Mouse (Mus musculus) forebrain, embryonic 16.5 days (tissue): Measurements from ENCODE around the gene Pcbp1. TPM values are rescaled to one million over a fixed set of nuclear protein-coding genes. Genes with fewer than 3 reads are reported as not detected.

Experiments used
- ATAC-seq: fragments of 200-750 bp; cut with Nextera tagmentation; 2 replicates; pipeline ENCODE4 v1.8.0; 2017; ENCODE audit warnings: mild to moderate bottlenecking, moderate library complexity
- H3K27ac ChIP-seq: fragments of 300-500 bp; sonication (generic); 2 replicates; pipeline ENCODE4 v1.5.1; 2014; ENCODE audit warnings: low read length, control low read depth
- H3K27me3 ChIP-seq: fragments of 300-500 bp; sonication (generic); replicated peaks from 2 replicates; pipeline ENCODE4 v1.6.1; 2014; ENCODE audit warnings: low read length; ENCODE audit not compliant: control insufficient read depth, insufficient read depth
- H3K36me3 ChIP-seq: fragments of 300-500 bp; sonication (generic); 2 replicates; pipeline ENCODE4 v1.6.1; 2014; ENCODE audit not compliant: control insufficient read depth, insufficient read depth
- H3K4me1 ChIP-seq: fragments of 300-500 bp; sonication (generic); replicated peaks from 2 replicates; pipeline ENCODE4 v1.6.1; 2014; ENCODE audit warnings: low read length; ENCODE audit not compliant: control insufficient read depth, insufficient read depth
- H3K4me2 ChIP-seq: fragments of 300-500 bp; sonication (generic); 2 replicates; pipeline ENCODE4 v1.6.1; 2014; ENCODE audit warnings: mild to moderate bottlenecking, low read length, control low read depth
- H3K4me3 ChIP-seq: fragments of 300-500 bp; sonication (generic); replicated peaks from 2 replicates; pipeline ENCODE4 v1.5.1; 2014; ENCODE audit warnings: mild to moderate bottlenecking, low read length, control low read depth
- H3K9ac ChIP-seq: fragments of 300-500 bp; sonication (generic); replicated peaks from 2 replicates; pipeline ENCODE4 v1.6.1; 2014; ENCODE audit warnings: low read depth, low read length, control low read depth
- H3K9me3 ChIP-seq: fragments of 300-500 bp; sonication (generic); 2 replicates; pipeline ENCODE4 v1.6.1; 2016; ENCODE audit warnings: low read length; ENCODE audit not compliant: control insufficient read depth
- WGBS: fragments of 180-500 bp; shearing (Covaris S2); extraction: QIAGEN DNeasy Blood & Tissue Kit; methylation state at CpG from one replicate; pipeline ENCODE4 v1.1.7; 2014; 5-methylcytosine and 5-hydroxymethylcytosine counted together
- polyA plus RNA-seq: library from polyadenylated mRNA; unstranded; fragments of >200 nt; fragmentation: Nextera tagmentation; extraction: Ambion mirVana; gene quantifications from 2 replicates; pipeline ENCODE4 v1.2.1, GENCODE M21; 2015

The Pcbp1 gene
- polyA plus RNA-seq, 1 experiment from 2014 or later, result 256 TPM

DNA sequence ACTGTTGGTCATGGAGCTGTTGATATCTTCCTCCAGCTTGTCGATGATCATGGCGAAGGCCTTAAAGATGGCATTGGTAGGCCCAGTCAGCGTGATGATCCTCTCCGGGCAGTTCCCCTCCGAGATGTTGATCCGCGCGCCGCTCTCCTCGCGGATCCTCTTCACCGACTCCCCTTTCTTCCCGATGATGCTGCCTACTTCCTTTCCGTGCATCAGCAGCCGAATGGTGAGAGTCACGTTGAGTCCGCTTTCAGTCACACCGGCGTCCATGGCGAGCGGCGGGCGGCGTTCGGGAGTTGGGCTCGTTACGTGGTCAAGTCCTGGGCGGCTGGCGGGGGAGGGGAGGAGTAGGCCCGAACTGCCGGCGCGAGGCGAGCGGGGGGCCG lies 482 bp downstream of the Pcbp1 start:
- Histone ChIP-seq H3K36me3 (peaks cover 7% of the 10 kb centered on the region), H3K4me2 (peak overlapping the region; percentile 76), H3K27me3 (no peaks in the 10 kb centered on the region), H3K9me3 (no peaks in the 10 kb centered on the region), H3K4me1 (peaks cover 26% of the 10 kb centered on the region), H3K27ac (peak overlapping the region; percentile 100), H3K4me3 (peak overlapping the region; percentile 99), H3K9ac (peak overlapping the region; percentile 98)
- peak; percentile 22 for ATAC-seq
- under 1% methylated on average over 36 of the region's 36 CpGs for WGBS

DNA sequence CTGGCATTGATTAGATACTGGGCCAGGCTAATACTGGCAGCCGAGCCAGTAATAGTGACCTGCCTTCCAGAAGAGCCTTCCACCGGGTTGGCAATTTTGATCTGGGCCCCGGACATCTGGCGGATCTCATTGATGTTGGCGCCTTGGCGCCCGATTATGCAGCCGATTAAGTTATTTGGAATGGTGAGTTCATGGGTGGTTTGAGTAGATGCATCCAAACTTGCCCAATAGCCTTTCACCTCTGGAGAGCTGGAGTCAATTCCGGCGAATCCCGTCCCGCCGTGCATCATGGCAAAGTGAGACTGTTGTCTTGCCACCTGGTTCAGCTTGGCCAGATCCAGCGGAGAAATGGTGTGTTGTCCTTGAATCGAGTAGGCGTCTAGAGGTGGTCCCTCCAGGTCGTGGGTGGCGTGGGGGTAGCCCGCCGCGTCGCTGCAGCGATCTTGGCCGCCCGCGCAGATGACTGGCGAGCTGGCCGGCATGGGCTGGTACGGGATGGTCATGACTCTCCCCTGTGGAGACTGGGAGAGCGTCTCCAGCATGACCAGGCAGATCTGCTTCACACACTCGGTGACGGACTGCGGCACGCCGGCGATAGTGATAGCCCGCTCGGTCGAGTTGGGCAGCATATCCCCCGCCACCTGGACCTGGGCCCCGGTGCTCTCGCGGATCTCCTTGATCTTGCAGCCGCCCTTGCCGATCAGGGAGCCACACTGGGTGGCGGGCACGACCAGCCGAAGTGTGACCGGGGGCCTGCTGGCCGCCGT lies 1.1 kb downstream of the Pcbp1 start:
- WGBS, result 2% methylated on average over 50 of the region's 51 CpGs
- peak overlapping the region; percentile 100 for H3K27ac ChIP-seq
- H3K9ac ChIP-seq, result peak overlapping the region; percentile 98
- H3K27me3 ChIP-seq, result no peaks in the 10 kb centered on the region
- peak overlapping the region; percentile 76 for H3K4me2 ChIP-seq
- peak overlapping the region; percentile 99 for H3K4me3 ChIP-seq
- no peak for ATAC-seq
- H3K36me3 ChIP-seq, result peaks cover 7% of the 10 kb centered on the region
- peaks cover 26% of the 10 kb centered on the region for H3K4me1 ChIP-seq
- no peaks in the 10 kb centered on the region for H3K9me3 ChIP-seq

- peak overlapping the region; percentile 55 for H3K4me2 ChIP-seq
- WGBS, result 0% methylated on average over 15 of the region's 15 CpGs
These were observed 2.2 kb downstream of the Pcbp1 start for GRCm38 (mm10) chr6:86523755-86524434.

DNA sequence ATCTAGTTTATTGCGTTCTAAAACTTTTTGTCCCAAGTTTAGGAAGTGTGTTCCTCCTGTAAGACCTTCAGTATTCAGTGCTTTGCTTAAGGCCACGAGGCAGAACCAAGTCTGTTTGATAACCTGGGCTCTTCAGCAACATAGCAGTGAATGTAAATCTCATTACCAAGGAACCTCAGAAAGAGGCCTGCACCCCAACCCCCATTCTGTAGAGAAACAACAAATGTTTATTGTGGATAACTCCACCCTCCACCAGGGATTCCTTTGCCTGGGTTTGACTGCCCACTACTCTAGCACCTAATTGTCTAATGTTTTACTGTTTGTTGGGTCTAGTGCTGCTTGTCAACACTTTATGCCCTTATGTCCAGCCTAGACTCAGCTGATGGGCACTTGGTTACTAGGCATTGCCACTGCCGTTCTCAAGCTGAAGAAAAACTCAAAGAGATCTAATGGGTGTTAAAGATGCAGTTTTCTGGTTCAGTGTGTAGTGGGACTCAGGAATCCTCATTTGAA lies 2.8 kb downstream of the Pcbp1 start:
- peak overlapping the region; percentile 99 for H3K4me3 ChIP-seq
- ATAC-seq, result no peak
- H3K9ac ChIP-seq, result peak overlapping the region; percentile 76
- H3K27me3 ChIP-seq, result no peaks in the 10 kb centered on the region
- peak overlapping the region; percentile 91 for H3K27ac ChIP-seq
- H3K4me1 ChIP-seq, result peaks cover 24% of the 10 kb centered on the region
- peaks cover 7% of the 10 kb centered on the region for H3K36me3 ChIP-seq
- WGBS, result 32% methylated on average over 3 of the region's 3 CpGs
- no peaks in the 10 kb centered on the region for H3K9me3 ChIP-seq
- peak overlapping the region; percentile 55 for H3K4me2 ChIP-seq

More at GRCm38 (mm10) chr6:86523755-86524434, 2.2 kb downstream of the Pcbp1 start:
- Histone ChIP-seq H3K36me3 (peaks cover 7% of the 10 kb centered on the region), H3K27me3 (no peaks in the 10 kb centered on the region), H3K27ac (peak overlapping the region; percentile 91), H3K9me3 (no peaks in the 10 kb centered on the region), H3K4me1 (peaks cover 26% of the 10 kb centered on the region), H3K9ac (peak overlapping the region; percentile 76), H3K4me3 (peak overlapping the region; percentile 99)
- ATAC-seq, result no peak

- H3K9ac ChIP-seq, result no peak overlapping the region
- no peak overlapping the region; the same call in 1 of the 2 replicates for H3K27ac ChIP-seq
- H3K27me3 ChIP-seq, result no peaks in the 10 kb centered on the region
- no peaks in the 10 kb centered on the region for H3K9me3 ChIP-seq
- H3K36me3 ChIP-seq, result peaks cover 7% of the 10 kb centered on the region
- ATAC-seq, result no peak
- H3K4me2 ChIP-seq, result peak overlapping the region; percentile 55
- H3K4me1 ChIP-seq, result peaks cover 16% of the 10 kb centered on the region
- 83% methylated on average over 5 of the region's 5 CpGs for WGBS
- no peak overlapping the region for H3K4me3 ChIP-seq
These were observed 3.9 kb downstream of the Pcbp1 start for GRCm38 (mm10) chr6:86522001-86522911.

GRCm38 (mm10) chr6:86519767-86520345 lies 6.3 kb downstream of the Pcbp1 start:
- H3K4me2 ChIP-seq, result no peak overlapping the region
- ATAC-seq, result no peak
- 88% methylated on average over 3 of the region's 3 CpGs for WGBS
- no peak overlapping the region for H3K9ac ChIP-seq
- no peak overlapping the region for H3K4me3 ChIP-seq
- H3K27ac ChIP-seq, result no peak overlapping the region
- no peaks in the 10 kb centered on the region for H3K9me3 ChIP-seq
- no peaks in the 10 kb centered on the region for H3K27me3 ChIP-seq
- H3K36me3 ChIP-seq, result peaks cover 7% of the 10 kb centered on the region
- H3K4me1 ChIP-seq, result peaks cover 15% of the 10 kb centered on the region

GRCm38 (mm10) chr6:86516021-86516420 lies 10.1 kb downstream of the Pcbp1 start:
- Histone ChIP-seq H3K27me3 (no peaks in the 10 kb centered on the region), H3K4me2 (no peak overlapping the region), H3K27ac (no peak overlapping the region), H3K4me1 (no peaks in the 10 kb centered on the region), H3K36me3 (peaks cover under 1% of the 10 kb centered on the region; the same call in 1 of the 2 replicates), H3K9me3 (no peaks in the 10 kb centered on the region), H3K9ac (no peak overlapping the region), H3K4me3 (no peak overlapping the region)
- 86% methylated on average over 1 of the region's 1 CpGs for WGBS
- ATAC-seq, result no peak

- no peaks in the 10 kb centered on the region for H3K9me3 ChIP-seq
- no peak overlapping the region for H3K4me3 ChIP-seq
- no peak overlapping the region for H3K27ac ChIP-seq
- no peak for ATAC-seq
- H3K27me3 ChIP-seq, result no peaks in the 10 kb centered on the region
- H3K4me1 ChIP-seq, result no peaks in the 10 kb centered on the region
- no peak overlapping the region for H3K9ac ChIP-seq
- no peaks in the 10 kb centered on the region for H3K36me3 ChIP-seq
- no peak overlapping the region for H3K4me2 ChIP-seq
- 97% methylated on average over 4 of the region's 4 CpGs for WGBS
These were observed 12.8 kb downstream of the Pcbp1 start for GRCm38 (mm10) chr6:86513296-86513695.
